Mouse (Mus musculus) heart, embryonic 11.5 days (tissue): ENCODE results near the gene H2afx. TPM values are rescaled to one million over a fixed set of nuclear protein-coding genes. Genes with fewer than 3 reads are reported as not detected.
"Not testable (repeated sequence)": the region's sequence is repeated elsewhere in the genome, so short reads cannot be mapped to it uniquely, and the experiment has no call there.

Source experiments
- ATAC-seq: fragments of 200-750 bp; cut with Nextera tagmentation; replicated peaks from 2 replicates; pipeline ENCODE4 v1.8.0; 2017; ENCODE audit warnings: moderate library complexity; ENCODE audit not compliant: insufficient number of reproducible peaks, low FRiP score, low TSS enrichment
- H3K27ac ChIP-seq: fragments of 300-500 bp; sonication (generic); 2 replicates; pipeline ENCODE4 v1.5.1; 2014; ENCODE audit warnings: mild to moderate bottlenecking, low read depth, low read length
- H3K27me3 ChIP-seq: fragments of 300-500 bp; sonication (generic); 2 replicates; pipeline ENCODE4 v1.6.1; 2014; ENCODE audit warnings: mild to moderate bottlenecking, low read length, mixed read lengths; ENCODE audit not compliant: control insufficient read depth, insufficient read depth
- H3K36me3 ChIP-seq: fragments of 300-500 bp; sonication (generic); 2 replicates; pipeline ENCODE4 v1.6.1; 2014; ENCODE audit warnings: mild to moderate bottlenecking, low read length, moderate library complexity, mixed read lengths; ENCODE audit not compliant: control insufficient read depth, insufficient read depth
- H3K4me1 ChIP-seq: fragments of 300-500 bp; sonication (generic); 2 replicates; pipeline ENCODE4 v1.6.1; 2014; ENCODE audit warnings: low read length; ENCODE audit not compliant: control insufficient read depth, insufficient read depth
- H3K4me2 ChIP-seq: fragments of 300-500 bp; sonication (generic); 2 replicates; pipeline ENCODE4 v1.6.1; 2014; ENCODE audit warnings: mild to moderate bottlenecking, moderate library complexity
- H3K4me3 ChIP-seq: fragments of 300-500 bp; sonication (generic); 2 replicates; pipeline ENCODE4 v1.5.1; 2014; ENCODE audit warnings: low read depth, low read length
- H3K9ac ChIP-seq: fragments of 300-500 bp; sonication (generic); 2 replicates; pipeline ENCODE4 v1.6.1; 2014; ENCODE audit warnings: mild to moderate bottlenecking, low read depth, low read length, moderate library complexity
- H3K9me3 ChIP-seq: fragments of 300-500 bp; sonication (generic); replicated peaks from 2 replicates; pipeline ENCODE4 v1.6.1; 2016; ENCODE audit warnings: low read length; ENCODE audit not compliant: control insufficient read depth
- WGBS: fragments of 180-500 bp; shearing (Covaris S2); extraction: QIAGEN DNeasy Blood & Tissue Kit; methylation state at CpG from one replicate; pipeline ENCODE4 v1.1.7; 2014; ENCODE audit not compliant: insufficient replicate concordance; 5-methylcytosine and 5-hydroxymethylcytosine counted together
- polyA plus RNA-seq: library from polyadenylated mRNA; unstranded; fragments of >200 nt; fragmentation: Nextera tagmentation; extraction: Ambion mirVana; gene quantifications from 2 replicates; pipeline ENCODE4 v1.2.1, GENCODE M21; 2014

Gene H2afx
- polyA plus RNA-seq, 1 experiment from 2014 or later, result 232 TPM

GRCm38 (mm10) chr9:44300001-44300400 lies 34.5 kb upstream of the H2afx start:
- not testable (repeated sequence) for ATAC-seq, H3K27me3 ChIP-seq, H3K4me2 ChIP-seq, H3K4me1 ChIP-seq, H3K9ac ChIP-seq, H3K9me3 ChIP-seq, H3K4me3 ChIP-seq, H3K27ac ChIP-seq
- WGBS, result 93% methylated on average over 3 of the region's 3 CpGs
- peaks cover 42% of the 10 kb centered on the region for H3K36me3 ChIP-seq

GRCm38 (mm10) chr9:44305466-44306079 lies 28.9 kb upstream of the H2afx start, which contains the start of gene Hinfp:
Hinfp (minus strand) TSS chr9:44305671.
- Histone ChIP-seq H3K4me3 (peak within 1 kb of the TSS; percentile 97), H3K36me3 (peaks cover 17% of the 10 kb centered on the region), H3K27ac (peak within 1 kb of the TSS; percentile 63), H3K27me3 (no peaks in the 10 kb centered on the region), H3K4me1 (peaks cover 6% of the 10 kb centered on the region; the same call in 1 of the 2 replicates), H3K9me3 (no peaks in the 10 kb centered on the region), H3K4me2 (peak within 1 kb of the TSS; percentile 87), H3K9ac (peak within 1 kb of the TSS; percentile 95)
- under 1% methylated on average over 54 of the region's 54 CpGs for WGBS
- ATAC-seq, result peak; percentile 97

GRCm38 (mm10) chr9:44306532-44306931 lies 28.0 kb upstream of the H2afx start:
- Histone ChIP-seq H3K36me3 (peaks cover 12% of the 10 kb centered on the region), H3K9ac (no peak overlapping the region), H3K27ac (no peak overlapping the region), H3K9me3 (no peaks in the 10 kb centered on the region), H3K4me1 (peaks cover 14% of the 10 kb centered on the region; the same call in 1 of the 2 replicates), H3K27me3 (no peaks in the 10 kb centered on the region), H3K4me2 (no peak overlapping the region), H3K4me3 (no peak overlapping the region)
- 88% methylated on average over 6 of the region's 6 CpGs for WGBS
- no peak for ATAC-seq

GRCm38 (mm10) chr9:44307248-44307647 lies 27.2 kb upstream of the H2afx start:
- peaks cover 14% of the 10 kb centered on the region; the same call in 1 of the 2 replicates for H3K4me1 ChIP-seq
- no peaks in the 10 kb centered on the region for H3K9me3 ChIP-seq
- H3K4me2 ChIP-seq, result no peak overlapping the region
- 90% methylated on average over 2 of the region's 2 CpGs for WGBS
- H3K36me3 ChIP-seq, result peaks cover 5% of the 10 kb centered on the region
- no peak overlapping the region for H3K4me3 ChIP-seq
- H3K27me3 ChIP-seq, result no peaks in the 10 kb centered on the region
- H3K27ac ChIP-seq, result no peak overlapping the region
- ATAC-seq, result no peak
- no peak overlapping the region for H3K9ac ChIP-seq

- Histone ChIP-seq H3K36me3 (0 out of 2 replicates have a peak, but pooled peaks cover 7% of the 10 kb centered on the region), H3K9ac (no peak overlapping the region), H3K4me2 (no peak overlapping the region), H3K9me3 (no peaks in the 10 kb centered on the region), H3K27ac (no peak overlapping the region), H3K4me1 (peaks cover 11% of the 10 kb centered on the region; the same call in 1 of the 2 replicates), H3K27me3 (no peaks in the 10 kb centered on the region), H3K4me3 (no peak overlapping the region)
- WGBS, result 59% methylated on average over 3 of the region's 3 CpGs
- ATAC-seq, result no peak
These were observed 24.7 kb upstream of the H2afx start for GRCm38 (mm10) chr9:44309756-44310155.

- H3K9ac ChIP-seq, result peak overlapping the region; percentile 30
- no peak overlapping the region for H3K4me3 ChIP-seq
- peaks cover 11% of the 10 kb centered on the region; the same call in 1 of the 2 replicates for H3K4me1 ChIP-seq
- no peaks in the 10 kb centered on the region for H3K27me3 ChIP-seq
- no peaks in the 10 kb centered on the region for H3K9me3 ChIP-seq
- no peak for ATAC-seq
- peak overlapping the region; percentile 32; the same call in 1 of the 2 replicates for H3K27ac ChIP-seq
- peaks cover 10% of the 10 kb centered on the region; the same call in 1 of the 2 replicates for H3K36me3 ChIP-seq
- WGBS, result 24% methylated on average over 10 of the region's 10 CpGs
- H3K4me2 ChIP-seq, result peak overlapping the region; percentile 54
These were observed 23.8 kb upstream of the H2afx start for GRCm38 (mm10) chr9:44310750-44311135.

GRCm38 (mm10) chr9:44311136-44312134 lies 23.1 kb upstream of the H2afx start:
- H3K9me3 ChIP-seq, result no peaks in the 10 kb centered on the region
- peaks cover 13% of the 10 kb centered on the region; the same call in 1 of the 2 replicates for H3K36me3 ChIP-seq
- 13% methylated on average over 27 of the region's 27 CpGs for WGBS
- peak overlapping the region; percentile 4; the same call in 1 of the 2 replicates for H3K4me3 ChIP-seq
- peaks cover 11% of the 10 kb centered on the region; the same call in 1 of the 2 replicates for H3K4me1 ChIP-seq
- H3K4me2 ChIP-seq, result peak overlapping the region; percentile 54
- H3K9ac ChIP-seq, result peak overlapping the region; percentile 30
- ATAC-seq, result no peak
- no peaks in the 10 kb centered on the region for H3K27me3 ChIP-seq
- H3K27ac ChIP-seq, result peak overlapping the region; percentile 32; the same call in 1 of the 2 replicates

GRCm38 (mm10) chr9:44313476-44314256 lies 20.8 kb upstream of the H2afx start:
- no peaks in the 10 kb centered on the region for H3K27me3 ChIP-seq
- 72% methylated on average over 19 of the region's 19 CpGs for WGBS
- no peak for ATAC-seq
- H3K9me3 ChIP-seq, result no peaks in the 10 kb centered on the region
- no peak overlapping the region for H3K4me3 ChIP-seq
- peaks cover 13% of the 10 kb centered on the region; the same call in 1 of the 2 replicates for H3K36me3 ChIP-seq
- no peak overlapping the region for H3K27ac ChIP-seq
- no peak overlapping the region for H3K4me2 ChIP-seq
- no peak overlapping the region for H3K9ac ChIP-seq
- H3K4me1 ChIP-seq, result peaks cover 23% of the 10 kb centered on the region; the same call in 1 of the 2 replicates
